Mouse (Mus musculus): ENCODE results near the gene Zc3h7b. TPM values are rescaled to one million over a fixed set of nuclear protein-coding genes. Genes with fewer than 3 reads are reported as not detected.

Zc3h7b gene
- polyA plus RNA-seq (2014; fragmentation: Illumina TruSeq; extraction: RNeasy Lipid Tissue Mini Kit (QIAGEN cat#74804)) = 17.6 TPM

DNA sequence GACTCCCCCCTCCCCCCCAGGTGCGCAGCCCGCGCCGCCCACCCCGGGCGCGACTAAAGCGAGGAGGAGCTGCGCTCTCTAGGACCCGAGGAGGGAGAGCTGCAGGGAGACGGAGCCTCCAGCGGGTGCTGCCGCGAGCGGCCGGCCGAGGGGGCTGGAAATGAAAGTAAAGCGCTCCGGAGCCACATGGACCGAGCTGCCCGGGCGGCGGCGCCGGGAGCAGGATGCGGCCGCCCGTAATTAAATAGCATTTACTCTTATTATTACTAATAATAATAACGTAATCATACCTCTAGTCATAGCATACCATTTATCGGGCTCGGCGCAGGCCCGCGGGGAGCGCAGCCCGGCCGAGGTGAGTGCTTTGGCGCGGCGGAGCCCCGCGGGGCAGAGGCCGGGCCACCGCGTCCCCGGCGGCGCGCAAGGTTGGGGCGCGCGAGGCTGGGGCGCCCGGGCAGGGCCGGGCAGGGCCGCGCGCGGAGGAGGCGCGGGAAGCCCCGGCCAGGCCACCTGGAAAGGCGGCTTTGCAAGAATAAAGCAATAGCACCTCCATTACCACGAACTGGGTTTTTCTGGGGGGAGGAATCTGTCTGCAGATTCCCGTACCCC is at the start of gene Zc3h7b, which contains the start of gene Rangap1:
Gene Zc3h7b, plus strand, starts transcription at position 66 of the 609 bp plus-strand sequence.
Gene Rangap1, minus strand, starts transcription at position 539 of the 609 bp plus-strand sequence.

DNA sequence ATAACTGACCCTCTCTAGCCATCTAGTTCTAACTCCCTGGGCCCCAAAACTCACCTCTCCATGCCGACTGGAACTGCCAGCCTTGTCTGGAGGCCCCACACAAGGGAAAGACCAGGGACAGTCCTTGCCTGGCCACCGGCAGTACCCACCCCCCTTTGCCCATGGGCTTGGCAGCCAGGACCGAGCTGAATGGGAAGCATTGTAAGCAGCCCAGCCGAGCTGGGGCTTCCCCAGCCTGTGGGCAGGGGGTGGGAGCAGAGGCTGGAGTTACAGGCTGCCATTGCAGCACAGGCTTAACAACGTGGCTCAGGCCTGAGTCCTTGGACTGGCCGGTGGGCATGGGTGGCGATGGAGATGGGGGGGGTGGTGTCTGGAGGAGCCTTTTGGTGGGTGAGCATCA is 47.7 kb upstream of the Zc3h7b start, which contains the start of gene Chadl:
Gene Chadl, minus strand, starts transcription at position 113 of the 400 bp plus-strand sequence.

DNA sequence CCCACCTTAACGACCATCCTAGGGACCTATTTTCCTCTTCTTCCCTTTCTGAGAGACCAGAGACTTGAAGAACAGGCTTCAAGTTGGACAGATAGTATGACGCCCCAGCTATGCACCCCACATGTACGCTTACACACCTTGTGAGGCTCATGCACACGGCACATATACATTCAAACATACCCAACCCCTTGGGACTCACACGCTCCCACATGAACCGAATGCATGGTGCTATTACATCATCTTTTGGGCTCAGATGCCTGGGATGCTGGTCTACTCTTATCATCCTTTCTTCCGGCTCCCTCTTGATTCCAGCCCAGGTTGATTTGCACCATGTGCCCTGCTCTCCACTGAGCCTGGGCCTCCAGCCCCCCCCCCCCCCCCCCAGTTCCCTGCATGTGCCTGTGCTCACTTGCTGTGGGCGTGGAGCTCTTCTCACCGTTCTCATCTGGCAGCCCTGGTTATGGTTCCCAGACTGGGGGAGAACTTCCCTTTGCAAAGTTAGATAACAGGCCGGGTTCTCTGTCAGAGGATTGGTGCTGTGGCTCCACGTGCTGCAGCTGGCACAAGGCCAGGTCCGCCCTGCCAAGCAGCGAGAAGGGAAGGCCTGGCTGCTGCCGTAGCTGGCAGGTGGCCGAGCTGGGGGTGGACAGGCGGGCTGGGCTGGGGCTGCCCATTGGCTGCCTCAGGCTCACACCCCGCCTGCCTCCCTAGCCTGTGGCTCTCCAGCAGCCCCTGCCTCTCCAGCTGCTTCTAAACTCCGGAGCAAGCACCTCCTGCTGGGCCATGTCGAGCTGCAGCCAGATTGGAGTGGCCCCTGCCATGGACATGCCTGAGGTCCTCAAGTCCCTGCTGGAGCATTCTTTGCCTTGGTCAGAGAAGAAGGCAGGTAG is 57.4 kb downstream of the Zc3h7b start, which contains the start of gene Tef:
Gene Tef, plus strand, starts transcription at position 421 of the 890 bp plus-strand sequence.

Other genes starting within 250 kb of the Zc3h7b start
- gene Ep300, start 159.7 kb upstream of the Zc3h7b start, polyA plus RNA-seq (2014; fragmentation: Illumina TruSeq; extraction: RNeasy Lipid Tissue Mini Kit (QIAGEN cat#74804)) = 115 TPM
- 0.94 TPM for gene L3mbtl2, start 81.2 kb upstream of the Zc3h7b start, polyA plus RNA-seq (2014; fragmentation: Illumina TruSeq; extraction: RNeasy Lipid Tissue Mini Kit (QIAGEN cat#74804))
- not detected for gene Chadl, start 47.8 kb upstream of the Zc3h7b start, polyA plus RNA-seq (2014; fragmentation: Illumina TruSeq; extraction: RNeasy Lipid Tissue Mini Kit (QIAGEN cat#74804))
- 6.7 TPM for gene Rangap1, start 473 bp downstream of the Zc3h7b start, polyA plus RNA-seq (2014; fragmentation: Illumina TruSeq; extraction: RNeasy Lipid Tissue Mini Kit (QIAGEN cat#74804))
- 35.2 TPM for gene Tef, start 57.4 kb downstream of the Zc3h7b start, polyA plus RNA-seq (2014; fragmentation: Illumina TruSeq; extraction: RNeasy Lipid Tissue Mini Kit (QIAGEN cat#74804))
- 6.9 TPM for gene Tob2, start 113.7 kb downstream of the Zc3h7b start, polyA plus RNA-seq (2014; fragmentation: Illumina TruSeq; extraction: RNeasy Lipid Tissue Mini Kit (QIAGEN cat#74804))
- gene Phf5a, start 126.9 kb downstream of the Zc3h7b start, polyA plus RNA-seq (2014; fragmentation: Illumina TruSeq; extraction: RNeasy Lipid Tissue Mini Kit (QIAGEN cat#74804)) = 20.4 TPM
- gene Aco2, start 127.3 kb downstream of the Zc3h7b start, polyA plus RNA-seq (2014; fragmentation: Illumina TruSeq; extraction: RNeasy Lipid Tissue Mini Kit (QIAGEN cat#74804)) = 33.5 TPM
- 1.8 TPM for gene Polr3h, start 181.2 kb downstream of the Zc3h7b start, polyA plus RNA-seq (2014; fragmentation: Illumina TruSeq; extraction: RNeasy Lipid Tissue Mini Kit (QIAGEN cat#74804))
- 1.2 TPM for gene Csdc2, start 191.7 kb downstream of the Zc3h7b start, polyA plus RNA-seq (2014; fragmentation: Illumina TruSeq; extraction: RNeasy Lipid Tissue Mini Kit (QIAGEN cat#74804))
- gene Pmm1, start 215.9 kb downstream of the Zc3h7b start, polyA plus RNA-seq (2014; fragmentation: Illumina TruSeq; extraction: RNeasy Lipid Tissue Mini Kit (QIAGEN cat#74804)) = not detected
- not detected for gene 1700029P11Rik, start 235.5 kb downstream of the Zc3h7b start, polyA plus RNA-seq (2014; fragmentation: Illumina TruSeq; extraction: RNeasy Lipid Tissue Mini Kit (QIAGEN cat#74804))
- gene Xrcc6, start 242.8 kb downstream of the Zc3h7b start, polyA plus RNA-seq (2014; fragmentation: Illumina TruSeq; extraction: RNeasy Lipid Tissue Mini Kit (QIAGEN cat#74804)) = 146 TPM